Mouse (Mus musculus) c-Kit-positive CD71-positive TER-119-positive erythroid progenitor cells, embryonic 14.5 days (primary cell): ENCODE measurements around the gene Zfp606.
A peak's percentile ranks its signal among the peaks of the same experiment; 100 is the strongest.

Source experiments
- DNase-seq: peaks from one replicate; pipeline ENCODE4 v3.0.0-alpha.2; 2013; ENCODE audit warnings: low spot score

Gene Zfp606

DNA sequence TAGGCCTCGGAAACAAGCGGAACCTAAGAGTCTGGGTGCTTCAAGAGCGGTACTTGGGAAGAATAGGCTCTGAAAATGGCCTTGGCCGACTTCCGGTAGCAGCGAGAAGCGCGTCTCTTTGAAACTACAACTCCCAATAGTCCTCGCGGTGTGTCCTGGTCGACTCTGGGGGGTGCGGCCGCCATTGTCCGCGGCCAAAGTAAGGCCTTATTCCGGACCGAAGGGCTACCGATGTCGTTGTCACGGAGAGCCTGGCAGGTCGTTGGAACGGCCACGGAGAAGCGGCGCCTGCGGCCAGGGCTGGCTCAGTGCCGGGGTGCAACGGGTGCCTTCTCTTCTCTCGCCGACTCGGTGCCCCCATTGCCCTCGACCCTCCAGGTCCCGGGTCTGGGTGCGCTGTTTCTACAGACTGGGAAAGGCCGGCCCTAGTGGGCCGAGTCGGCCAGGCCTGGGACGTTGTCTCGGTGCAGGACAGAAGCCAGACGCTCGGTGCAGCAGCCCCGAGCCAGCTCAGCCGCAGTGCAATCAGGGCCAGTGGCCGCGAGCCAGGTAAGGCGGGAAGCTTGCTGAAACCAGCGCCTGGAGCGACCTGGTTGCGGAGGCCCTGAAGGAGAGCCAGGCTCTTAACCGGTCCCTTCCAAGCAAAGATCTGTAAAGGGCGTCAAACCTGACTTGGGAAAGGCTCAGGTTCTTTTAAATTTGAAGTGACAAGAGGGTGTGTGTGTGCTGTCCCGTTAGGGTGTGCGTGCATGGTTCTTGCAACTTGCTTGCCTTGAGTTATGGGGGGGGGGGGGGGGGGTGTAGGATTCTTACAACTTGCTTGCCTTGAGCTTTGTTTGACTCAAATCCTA is at the start of gene Zfp606:
Gene Zfp606, plus strand, starts transcription at position 136 of the 851 bp plus-strand sequence.
- DNase-seq, result peak; percentile 69

- peak; percentile 5 for DNase-seq
These were observed 885 bp downstream of the Zfp606 start for GRCm38 (mm10) chr7:12479009-12479346.

DNA sequence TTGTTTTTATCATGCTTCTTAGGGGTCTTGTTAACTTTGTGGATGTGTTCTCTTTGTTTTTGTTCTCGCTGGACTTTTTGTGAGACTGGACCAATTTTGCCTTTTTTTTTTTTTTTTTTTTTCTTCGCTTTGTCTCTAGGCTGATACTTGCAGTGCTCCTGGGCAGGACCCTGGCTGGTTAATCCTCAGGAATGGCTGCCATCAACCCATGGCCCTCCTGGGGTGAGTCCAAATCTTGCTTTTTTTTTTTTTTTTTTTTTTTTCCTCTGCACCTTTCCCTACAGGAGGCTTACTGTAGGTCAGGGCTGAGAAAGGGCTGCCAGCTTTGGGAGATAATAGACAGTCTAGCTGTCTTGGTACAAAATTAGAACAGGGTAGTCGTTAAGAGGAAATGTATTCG is 1.4 kb downstream of the Zfp606 start:
- no peak for DNase-seq

- no peak for DNase-seq
These were observed 5.7 kb downstream of the Zfp606 start for GRCm38 (mm10) chr7:12483771-12484170.

GRCm38 (mm10) chr7:12485956-12486355 is 7.9 kb downstream of the Zfp606 start:
- DNase-seq, result no peak

GRCm38 (mm10) chr7:12486691-12487090 is 8.6 kb downstream of the Zfp606 start:
- DNase-seq, result no peak

DNA sequence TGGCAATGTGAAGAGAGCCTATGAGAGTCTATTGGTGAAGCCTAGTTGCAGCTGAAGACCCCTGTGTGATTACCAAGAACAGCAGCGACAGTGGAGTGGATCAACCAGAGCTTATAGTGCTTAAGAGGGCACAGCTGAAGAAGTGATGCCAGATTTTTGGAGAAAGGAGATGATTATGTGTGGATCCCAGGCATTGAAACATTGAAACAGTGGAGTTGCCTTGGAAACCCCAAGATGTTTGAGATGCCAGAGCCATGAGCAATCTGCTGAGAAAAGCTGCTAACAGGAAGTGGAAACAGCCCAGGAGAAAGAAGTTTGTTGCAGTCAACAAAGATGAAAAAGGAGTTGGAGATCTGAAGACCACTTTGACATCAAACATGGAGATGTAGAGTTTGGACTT is 32.8 kb downstream of the Zfp606 start:
- DNase-seq, result no peak

- DNase-seq, result no peak
These were observed 34.1 kb downstream of the Zfp606 start, which contains the start of gene 2900092C05Rik for GRCm38 (mm10) chr7:12512217-12512616. Gene 2900092C05Rik, plus strand, starts transcription at chr7:12512517.
